Mouse (Mus musculus): ENCODE measurements around the gene Tox3.

The Tox3 gene

DNA sequence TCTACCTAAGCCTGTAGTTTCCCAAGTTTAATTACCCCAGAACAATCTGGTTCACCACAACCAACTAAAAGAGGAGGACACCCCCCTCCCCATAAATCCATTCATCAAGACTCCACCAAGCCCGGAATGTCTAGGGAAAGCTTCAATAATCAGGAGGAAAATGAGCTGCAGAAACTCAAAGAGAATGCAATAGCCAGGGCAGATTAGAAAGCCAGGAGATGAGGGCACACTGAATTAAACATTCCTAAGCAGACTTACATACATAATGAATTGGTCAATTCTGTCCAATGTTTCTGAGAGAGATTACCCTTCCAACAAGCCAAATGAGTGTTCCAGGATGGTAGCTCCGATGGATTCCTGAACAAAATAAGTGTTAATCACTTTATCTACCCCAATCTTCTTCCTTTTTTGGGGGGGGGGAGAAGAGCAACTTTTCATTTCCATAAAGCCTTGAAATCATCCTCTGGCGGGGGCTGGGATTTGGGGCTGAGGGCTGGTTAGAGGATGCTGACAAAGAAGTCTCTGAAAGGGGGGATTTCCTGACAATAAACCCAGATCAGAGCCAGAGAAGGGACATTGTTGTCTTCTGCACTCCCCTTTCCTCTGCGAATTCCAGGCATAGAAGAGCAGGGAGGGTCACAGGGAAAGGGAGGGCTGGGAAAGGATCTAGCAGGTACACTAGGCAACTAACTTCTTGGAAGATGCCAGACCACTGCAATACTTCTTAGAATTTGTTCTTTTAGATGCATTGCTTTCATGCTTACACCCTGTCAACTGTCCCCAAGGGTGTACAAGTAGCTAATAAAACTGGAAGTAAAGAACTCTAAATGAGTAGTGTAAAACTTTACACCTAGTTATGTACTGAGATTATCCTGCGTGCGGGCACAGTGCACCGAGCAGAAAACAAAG, 17.5 kb downstream of the Tox3 start:
- no peak for DNase-seq (ENCODE audit: low spot score in 2 of 2)

DNA sequence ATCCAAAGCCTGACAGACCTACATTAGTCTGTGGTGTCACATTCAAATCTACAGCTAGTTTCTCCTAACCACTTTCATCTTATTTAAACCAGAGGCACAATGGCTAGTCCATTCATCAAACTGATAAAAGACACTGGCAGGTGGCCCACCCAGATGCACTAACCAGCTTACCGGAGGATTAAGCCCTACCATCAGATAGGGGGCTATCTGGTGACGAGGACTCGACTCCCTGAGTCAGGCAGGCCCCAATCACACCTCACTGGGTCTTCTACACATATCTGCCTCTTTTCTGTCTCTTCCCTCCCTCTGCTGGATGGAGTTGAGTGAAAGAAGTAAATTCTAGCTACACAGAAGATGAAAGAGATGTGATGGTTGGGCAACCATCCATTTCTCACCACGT, 24.3 kb downstream of the Tox3 start:
- no peak for DNase-seq (ENCODE audit: low spot score in 2 of 2)

DNA sequence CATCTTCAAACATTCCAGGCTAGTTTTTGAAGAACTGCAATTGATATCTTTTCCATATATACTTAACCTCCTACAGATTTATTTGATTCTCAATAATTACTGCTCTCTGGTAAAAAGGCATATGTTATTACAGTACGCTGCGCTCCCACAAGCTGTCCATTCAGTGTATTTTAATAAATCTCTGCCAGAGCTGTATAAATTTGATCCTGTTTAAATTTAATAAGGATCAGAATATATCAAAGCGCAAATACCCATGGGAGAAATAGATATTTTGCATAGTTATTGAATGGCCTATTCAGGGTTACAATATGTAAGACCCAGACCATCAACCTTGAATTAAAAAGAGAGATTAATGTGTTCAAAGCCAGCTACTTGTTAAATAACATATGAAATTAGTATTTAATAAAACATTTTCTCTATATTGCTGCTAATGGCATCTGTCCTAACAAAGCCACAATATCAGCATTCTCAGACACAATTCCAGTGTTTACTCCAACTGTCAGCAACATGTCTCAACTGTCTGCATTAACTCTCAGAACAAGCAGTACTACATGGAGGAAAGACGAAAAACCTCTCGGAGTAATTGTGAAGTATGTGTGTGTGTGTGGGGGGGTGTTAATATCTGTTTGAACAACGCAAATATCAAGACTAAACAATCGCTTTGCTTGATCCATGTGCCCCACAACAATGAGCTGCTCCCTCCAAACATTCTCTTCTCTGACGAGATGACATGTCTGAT, 25.3 kb downstream of the Tox3 start:
- DNase-seq (ENCODE audit: low spot score in 2 of 2) = no peak

DNA sequence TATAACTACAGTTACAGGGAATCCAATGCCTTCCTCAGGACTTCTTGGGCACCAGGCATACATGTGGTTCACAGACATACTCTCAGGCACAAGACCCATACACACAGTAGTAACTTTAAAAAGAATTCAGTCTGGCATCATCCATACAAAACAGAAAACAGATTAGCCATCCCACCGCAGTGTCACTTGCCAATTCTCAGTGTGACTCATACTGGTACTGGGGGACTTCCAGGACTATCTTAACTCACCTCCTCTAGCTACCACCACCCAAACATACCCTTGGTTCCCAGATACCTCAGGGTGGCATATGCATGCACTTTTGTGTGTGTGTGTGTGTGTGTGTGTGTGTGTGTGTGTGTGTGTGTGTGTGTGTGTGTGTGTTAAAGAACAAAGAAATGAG, 26.9 kb downstream of the Tox3 start:
- DNase-seq (ENCODE audit: low spot score in 2 of 2) = no peak

DNA sequence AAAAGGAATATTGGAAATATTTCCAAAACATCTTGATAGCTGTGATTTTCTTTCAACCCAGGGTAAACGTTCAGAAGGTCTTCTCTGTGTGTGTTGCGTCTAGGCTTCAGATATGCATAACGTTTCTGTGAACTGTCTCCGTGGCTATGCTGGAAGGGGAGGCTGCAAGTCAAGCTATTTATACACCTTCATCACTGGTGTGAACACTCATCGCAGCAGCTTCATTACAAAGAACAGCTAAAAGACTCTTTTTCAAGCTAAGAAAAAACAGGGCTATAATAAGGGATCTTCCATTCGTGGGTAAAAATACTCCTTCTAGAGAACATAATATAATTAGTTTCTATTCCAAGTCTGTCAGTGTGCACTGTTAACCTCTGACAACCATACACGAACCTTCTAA, 33.8 kb downstream of the Tox3 start:
- no peak for DNase-seq (ENCODE audit: low spot score in 2 of 2)

DNA sequence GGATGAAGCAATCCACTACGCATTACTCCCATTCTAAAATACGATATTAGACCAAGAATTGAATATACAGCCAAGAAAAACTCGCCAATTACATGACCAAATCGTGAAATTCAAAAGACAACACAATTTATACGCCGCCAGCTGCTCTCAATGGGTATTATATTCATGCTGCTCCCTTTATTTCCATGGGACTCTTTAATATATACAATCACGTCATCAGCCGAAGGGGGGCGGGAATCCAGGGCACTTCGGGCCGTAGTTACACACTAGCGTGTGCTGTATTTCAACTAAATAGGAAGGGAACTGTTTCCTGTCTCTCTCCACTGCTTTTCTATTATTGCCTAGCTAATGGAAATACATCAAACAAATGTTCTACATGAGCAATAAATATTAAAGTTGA, 45.2 kb downstream of the Tox3 start:
- DNase-seq (ENCODE audit: low spot score in 2 of 2) = no peak

DNA sequence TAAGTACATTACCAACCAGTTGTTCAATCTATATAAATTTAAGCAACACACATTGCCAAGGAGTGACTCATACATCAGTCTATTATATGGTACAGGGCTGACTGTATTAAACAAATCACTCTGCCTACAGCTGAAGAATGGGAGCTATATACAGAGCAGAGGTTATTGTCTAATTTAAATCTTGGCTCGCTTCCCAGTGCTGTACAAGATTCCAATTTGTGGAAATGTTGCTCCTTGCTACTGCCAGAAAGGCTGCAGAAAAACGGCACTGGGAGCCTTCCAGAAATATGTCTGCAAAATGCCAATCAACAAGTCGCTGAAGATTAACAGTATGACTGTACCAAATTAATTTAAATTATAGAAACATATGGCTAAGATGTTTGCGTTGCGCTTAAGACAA, 45.9 kb downstream of the Tox3 start:
- peak in 1 of 2 experiments; percentile 26 for DNase-seq (ENCODE audit: low spot score in 2 of 2)

DNA sequence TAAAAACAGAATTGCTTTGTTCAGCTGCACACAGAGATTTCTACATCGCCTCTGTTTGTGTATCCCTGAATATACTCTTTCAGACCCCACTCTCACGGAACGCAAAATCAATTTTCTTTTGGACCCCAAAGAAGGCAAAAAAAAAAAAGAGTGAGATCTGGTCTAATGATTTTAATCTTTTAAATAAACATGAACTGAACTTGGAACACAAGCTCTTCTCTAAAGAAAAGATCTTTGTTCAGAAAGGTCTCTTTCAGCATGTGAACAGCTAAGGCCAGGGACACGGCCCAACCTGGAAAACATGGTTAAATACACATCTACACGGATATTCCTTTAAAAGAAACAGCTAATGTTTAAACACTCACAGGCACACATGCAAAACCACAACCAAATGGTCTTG, 46.6 kb downstream of the Tox3 start:
- DNase-seq (ENCODE audit: low spot score in 2 of 2) = no peak

DNA sequence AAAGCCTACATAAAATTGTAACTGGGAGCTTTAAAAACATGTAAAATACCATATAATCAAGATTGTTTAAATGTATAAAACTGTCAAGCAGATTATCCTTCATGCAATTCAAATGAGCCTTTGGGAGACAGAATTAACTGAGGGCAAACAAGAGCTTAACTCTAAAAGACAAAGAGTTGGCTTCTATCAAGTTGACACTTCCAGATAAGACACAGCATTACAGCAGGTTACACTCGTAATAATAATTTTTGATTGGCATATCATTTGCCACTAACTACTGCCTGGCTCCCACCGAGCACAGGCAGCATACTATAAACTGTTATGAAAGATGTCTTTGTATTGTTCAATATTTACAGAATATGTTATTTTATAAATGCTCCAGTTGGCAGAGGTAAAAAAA, 47.2 kb downstream of the Tox3 start:
- DNase-seq (ENCODE audit: low spot score in 2 of 2) = no peak

DNA sequence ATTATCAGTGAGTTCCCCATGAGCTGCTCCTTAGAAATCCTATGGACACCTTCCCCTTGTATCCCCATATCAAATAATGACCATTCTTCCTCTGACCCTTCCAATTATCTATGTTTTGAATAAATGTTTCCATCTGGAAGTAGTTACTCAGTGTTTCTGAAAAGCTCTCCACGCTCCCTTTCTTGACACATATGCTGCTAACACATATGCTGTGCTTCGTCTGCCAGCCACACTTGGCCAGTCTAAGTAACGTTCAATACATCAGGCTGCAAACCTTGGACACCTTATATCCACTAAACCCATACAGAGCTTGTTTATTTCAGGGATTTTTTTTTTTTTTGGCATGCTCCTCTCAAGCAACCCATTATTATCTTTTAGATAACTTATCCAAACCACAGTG, 54.1 kb downstream of the Tox3 start:
- DNase-seq (ENCODE audit: low spot score in 2 of 2) = no peak

DNA sequence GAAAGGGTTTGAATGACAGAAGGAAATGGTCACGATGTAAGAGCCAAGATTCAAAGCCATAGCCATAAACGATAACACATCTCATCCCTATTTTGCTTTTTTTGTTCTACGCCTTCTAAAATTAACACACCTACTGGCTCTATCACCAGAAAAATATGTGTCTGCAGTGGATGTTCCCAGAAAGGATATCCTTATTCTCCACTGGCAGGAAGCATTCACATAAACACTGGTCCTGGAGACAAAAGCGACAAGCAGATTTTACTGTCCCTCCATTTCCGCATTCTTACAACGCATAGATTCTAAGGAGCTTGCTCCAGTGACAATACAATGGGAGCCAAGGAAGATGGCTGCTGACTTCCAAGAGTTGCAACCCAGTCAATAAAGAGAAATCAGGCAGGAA, 57.3 kb downstream of the Tox3 start:
- DNase-seq (ENCODE audit: low spot score in 2 of 2) = no peak

DNA sequence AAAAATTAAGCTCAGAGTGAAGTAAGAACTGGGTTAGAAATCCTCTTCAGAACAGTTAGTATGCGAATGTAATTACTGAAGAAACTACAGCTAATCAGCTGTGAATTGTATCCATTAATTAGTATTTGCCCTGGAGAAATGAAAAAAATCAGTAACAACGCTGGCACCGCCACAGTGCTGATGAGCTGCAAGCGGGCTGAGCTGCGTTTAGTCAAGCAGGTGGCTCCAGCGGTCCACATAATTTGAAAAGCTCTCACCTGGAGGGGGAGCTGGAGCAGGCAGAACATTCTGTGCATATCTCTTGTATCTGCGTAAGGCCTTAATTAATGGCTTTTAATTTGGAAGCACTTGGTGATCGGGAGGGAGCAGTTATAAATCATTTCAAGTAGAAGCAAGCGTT, 71.4 kb downstream of the Tox3 start:
- no peak for DNase-seq (ENCODE audit: low spot score in 2 of 2)

DNA sequence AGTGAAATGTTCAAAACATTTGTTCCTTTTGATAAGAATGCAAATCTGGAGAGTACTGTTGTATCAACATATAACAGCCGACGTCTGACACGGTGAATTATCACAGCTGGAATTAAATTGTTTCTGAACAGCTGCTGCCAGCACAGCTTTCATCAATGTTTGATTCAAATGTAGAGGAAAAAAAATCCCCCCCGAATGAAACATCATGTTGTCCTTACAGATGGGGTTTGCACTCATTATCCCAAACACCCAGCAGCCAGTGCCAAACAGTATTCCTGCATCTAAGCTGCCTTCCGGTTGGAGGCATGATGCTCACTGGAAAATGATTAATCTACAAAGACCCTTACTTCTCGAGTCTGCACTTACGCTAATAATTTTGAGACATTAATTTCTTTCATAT, 75.0 kb downstream of the Tox3 start:
- DNase-seq (ENCODE audit: low spot score in 2 of 2) = no peak

DNA sequence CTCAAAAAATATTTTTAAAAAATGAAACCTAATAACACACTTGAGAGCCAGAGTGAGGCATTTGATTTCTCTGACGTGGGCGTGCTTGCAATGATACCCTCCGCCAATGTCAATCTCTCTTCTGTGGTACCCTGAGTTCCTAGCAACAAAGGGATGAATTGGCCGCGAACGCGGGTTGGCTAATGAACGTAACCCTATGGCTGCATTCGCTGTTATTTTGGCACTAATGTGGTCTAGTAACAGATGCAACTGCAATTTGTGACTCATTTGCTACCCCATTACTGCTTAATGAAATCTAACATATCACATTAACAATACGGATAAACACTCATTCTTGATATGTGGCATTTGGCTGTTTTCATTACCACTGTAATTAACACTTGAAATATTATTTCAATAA, 76.2 kb downstream of the Tox3 start:
- DNase-seq (ENCODE audit: low spot score in 2 of 2) = no peak

DNA sequence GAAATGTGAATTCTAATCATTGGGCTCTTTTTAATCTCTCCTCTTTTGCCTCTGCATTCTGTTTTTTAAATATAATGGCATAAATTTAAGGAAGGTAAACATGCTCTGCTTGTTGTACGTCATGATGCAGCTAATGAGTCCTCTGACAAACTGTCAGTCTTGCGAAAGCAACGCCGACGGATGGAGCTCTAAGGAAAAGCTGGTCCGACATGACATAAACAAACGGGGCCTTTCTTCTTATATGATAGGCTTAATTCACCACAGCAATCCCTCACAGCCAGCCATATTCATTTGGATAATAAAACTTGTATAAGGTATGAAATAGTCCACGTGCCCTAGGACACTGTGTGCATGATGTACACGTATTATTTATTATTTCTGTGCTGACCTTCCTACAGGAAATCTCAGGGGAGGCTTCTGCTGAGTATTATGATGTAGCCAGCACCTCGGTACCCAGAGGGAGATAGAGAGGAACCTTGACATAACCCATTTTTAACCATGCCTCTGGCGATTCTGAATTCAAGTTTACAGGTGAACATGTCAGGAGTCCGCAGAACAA, 80.4 kb downstream of the Tox3 start:
- no peak for DNase-seq (ENCODE audit: low spot score in 2 of 2)

DNA sequence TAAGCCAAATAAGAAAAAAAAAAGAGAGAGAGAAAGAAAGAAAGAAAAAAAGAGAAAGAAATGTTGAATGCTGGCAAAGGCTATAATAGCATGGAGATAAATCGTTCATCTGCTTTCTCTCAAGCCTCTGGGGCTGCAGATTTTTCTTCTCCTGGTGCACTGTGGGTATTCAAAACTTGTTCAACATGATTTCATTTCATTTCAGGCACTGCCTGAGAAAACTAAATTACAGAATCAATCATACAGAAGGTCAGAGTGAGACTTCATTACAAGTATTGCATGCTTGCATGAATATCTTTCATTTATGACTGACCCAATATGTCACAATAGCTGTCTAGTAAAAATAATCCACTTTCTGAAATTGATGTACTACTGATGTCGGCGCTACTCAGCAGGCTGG, 81.2 kb downstream of the Tox3 start:
- DNase-seq (ENCODE audit: low spot score in 2 of 2) = no peak

DNA sequence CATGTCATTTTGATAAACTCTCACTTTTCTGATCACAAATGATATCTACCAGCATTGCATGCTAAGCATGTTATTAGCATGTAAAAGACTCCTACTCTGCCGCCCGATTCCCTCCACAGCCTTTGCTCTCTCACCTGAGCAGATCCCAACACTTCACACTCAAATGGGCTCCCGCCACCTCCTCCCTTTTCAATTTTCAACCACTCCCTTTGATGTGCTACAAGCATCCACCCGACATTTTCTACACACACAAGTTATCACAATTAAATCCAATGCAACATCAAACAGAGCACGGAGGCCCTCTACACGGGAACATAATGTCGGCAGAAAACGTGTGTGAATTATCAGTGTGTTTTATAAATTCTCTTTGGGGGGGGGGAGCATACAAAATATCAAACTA, 81.9 kb downstream of the Tox3 start:
- DNase-seq (ENCODE audit: low spot score in 2 of 2) = no peak

DNA sequence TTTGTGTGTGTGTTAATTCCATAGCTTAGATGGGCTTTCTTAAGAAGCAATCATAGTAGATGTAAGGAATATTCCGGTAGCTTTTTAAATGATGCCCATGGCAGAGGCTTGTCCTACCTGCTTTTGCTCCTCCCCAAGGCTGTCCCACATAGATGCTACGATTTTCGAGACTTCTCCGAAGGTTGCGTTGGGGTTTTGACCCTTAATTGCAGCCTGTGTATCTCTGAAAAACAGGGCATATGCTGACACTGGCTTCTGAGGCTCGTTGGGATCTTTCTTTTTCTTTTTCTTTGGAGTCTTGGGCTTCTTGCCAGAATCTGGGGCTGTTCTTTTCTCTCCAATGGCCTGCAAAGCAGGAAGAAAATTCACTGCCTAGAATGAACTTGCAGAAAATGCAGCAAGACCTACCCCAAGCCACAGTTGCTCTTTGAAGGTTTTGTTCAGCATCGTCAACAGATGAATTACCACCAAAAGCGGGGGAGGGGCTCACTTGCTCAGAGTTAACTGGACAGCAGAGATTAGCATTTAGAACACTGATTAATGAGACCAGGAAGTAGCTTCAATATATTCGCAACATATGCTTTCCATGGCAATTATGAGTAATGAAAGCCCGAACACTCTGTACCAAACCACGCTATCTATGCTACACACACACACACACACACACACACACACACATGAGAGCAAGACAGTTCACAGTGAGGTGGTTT, 93.8 kb downstream of the Tox3 start:
- DNase-seq (ENCODE audit: low spot score in 2 of 2) = peak in 1 of 2 experiments; percentile 15

DNA sequence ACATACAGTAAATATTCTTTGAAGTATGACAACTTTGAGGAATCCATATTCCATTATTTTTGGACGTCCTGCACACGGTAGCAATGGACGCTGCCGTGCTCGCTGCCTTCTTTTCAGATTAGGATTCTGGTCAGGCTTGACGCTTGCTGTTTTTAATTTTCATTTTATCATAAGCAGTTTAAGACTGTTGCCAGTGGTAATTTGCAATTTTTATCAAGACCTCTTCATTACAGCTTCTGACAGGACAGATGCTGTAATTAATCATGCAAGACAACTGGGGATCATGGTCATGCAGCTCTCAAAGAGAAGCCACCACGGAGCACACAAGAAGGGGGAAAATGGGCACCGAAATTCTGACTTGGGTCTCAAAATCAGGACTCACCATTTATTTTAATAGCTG, 101.8 kb downstream of the Tox3 start:
- DNase-seq (ENCODE audit: low spot score in 2 of 2) = no peak

DNA sequence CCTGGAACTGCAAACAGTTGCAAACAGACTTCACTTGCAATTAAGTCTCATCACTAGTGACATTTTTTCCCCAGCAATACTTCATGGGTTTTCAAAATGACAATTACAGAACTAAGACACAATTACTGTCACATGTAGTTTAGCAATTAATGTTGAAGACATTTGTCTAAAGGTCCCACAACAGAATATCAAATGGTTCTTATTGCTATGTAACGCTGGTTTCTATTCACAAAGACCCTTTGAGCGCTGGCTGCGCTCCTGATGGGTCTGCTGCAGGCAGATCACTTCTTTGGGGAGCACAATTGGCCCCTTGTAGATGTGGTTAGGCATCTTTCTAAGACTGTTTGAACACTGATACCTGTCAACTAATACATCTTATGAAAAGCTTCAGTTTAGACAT, 102.3 kb downstream of the Tox3 start:
- no peak for DNase-seq (ENCODE audit: low spot score in 2 of 2)

DNA sequence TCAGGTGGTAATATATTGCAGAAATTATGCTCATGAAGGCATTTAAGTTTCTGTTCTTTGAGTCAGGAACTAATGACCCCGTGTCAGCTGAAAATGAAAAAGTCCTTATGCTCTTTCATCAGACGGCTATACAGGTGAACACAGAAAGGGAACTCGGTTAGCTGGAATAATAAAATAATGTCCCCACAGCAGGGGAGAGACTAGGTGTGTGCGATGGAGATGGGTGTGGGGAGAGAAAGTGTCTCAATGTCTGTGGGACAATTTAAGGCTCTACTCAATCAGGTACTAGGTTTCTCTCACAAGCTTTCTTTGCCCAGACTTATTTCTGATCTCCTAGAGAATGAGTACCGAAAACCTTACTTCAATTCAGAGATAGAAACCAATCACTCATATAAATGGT, 103.0 kb downstream of the Tox3 start:
- DNase-seq (ENCODE audit: low spot score in 2 of 2) = no peak

DNA sequence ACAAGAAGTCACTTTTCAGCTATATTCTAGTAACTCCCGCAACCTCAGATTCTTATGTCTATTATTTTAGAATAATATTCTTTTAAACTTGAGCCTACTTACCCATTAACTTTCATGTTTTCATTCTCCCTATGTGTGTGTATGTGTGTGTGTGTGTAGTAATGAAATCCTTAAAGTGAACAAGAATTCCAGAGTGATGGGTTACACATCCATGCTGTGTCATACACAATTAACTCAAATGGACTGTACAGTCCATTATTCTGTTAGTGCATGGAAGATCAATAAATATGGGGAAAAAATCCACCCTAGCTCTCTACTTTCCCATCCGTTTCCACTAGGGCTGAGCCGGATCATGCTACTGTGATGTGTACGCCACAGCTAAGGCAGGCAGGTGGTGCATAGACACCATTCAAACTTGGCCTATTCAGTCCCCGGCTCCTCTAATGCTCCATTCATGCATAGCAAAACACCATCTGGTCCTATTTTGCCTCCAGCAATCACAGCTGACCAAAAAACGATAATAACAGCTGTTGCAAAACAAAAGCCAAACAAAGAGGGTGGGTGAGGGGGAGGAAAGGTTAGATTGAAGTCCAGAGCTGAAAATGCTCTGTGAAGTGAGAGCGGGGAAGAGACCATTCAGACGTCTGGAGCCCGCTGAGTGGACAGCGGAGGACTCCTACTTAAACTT, 103.5 kb downstream of the Tox3 start:
- DNase-seq (ENCODE audit: low spot score in 2 of 2) = peak in 1 of 2 experiments; percentile 61

Measured in cerebellum, postnatal 4 days (tissue).